Mouse (Mus musculus) forebrain, embryonic 12.5 days (tissue): ENCODE data around the gene Plod2. TPM values are rescaled to one million over a fixed set of nuclear protein-coding genes. Genes with fewer than 3 reads are reported as not detected.

Source experiments
- ATAC-seq: fragments of 200-750 bp; cut with Nextera tagmentation; 2 replicates; pipeline ENCODE4 v1.8.0; 2017; ENCODE audit warnings: moderate TSS enrichment; ENCODE audit not compliant: low FRiP score
- H3K27ac ChIP-seq: fragments of 300-500 bp; sonication (generic); 2 replicates; pipeline ENCODE4 v1.5.1; 2016; ENCODE audit warnings: mild to moderate bottlenecking
- H3K27me3 ChIP-seq: fragments of 300-500 bp; sonication (generic); 2 replicates; pipeline ENCODE4 v1.6.1; 2016; ENCODE audit warnings: mild to moderate bottlenecking
- H3K36me3 ChIP-seq: fragments of 300-500 bp; sonication (generic); replicated peaks from 2 replicates; pipeline ENCODE4 v1.6.1; 2016; ENCODE audit warnings: mild to moderate bottlenecking
- H3K4me1 ChIP-seq: fragments of 300-500 bp; sonication (generic); 2 replicates; pipeline ENCODE4 v1.6.1; 2016
- H3K4me2 ChIP-seq: fragments of 300-500 bp; sonication (generic); 2 replicates; pipeline ENCODE4 v1.6.1; 2016; ENCODE audit warnings: mild to moderate bottlenecking, moderate library complexity
- H3K4me3 ChIP-seq: fragments of 300-500 bp; sonication (generic); replicated peaks from 2 replicates; pipeline ENCODE4 v1.5.1; 2016; ENCODE audit warnings: mild to moderate bottlenecking
- H3K9ac ChIP-seq: fragments of 300-500 bp; sonication (generic); 2 replicates; pipeline ENCODE4 v1.6.1; 2016; ENCODE audit warnings: mild to moderate bottlenecking
- H3K9me3 ChIP-seq: fragments of 300-500 bp; sonication (generic); 2 replicates; pipeline ENCODE4 v1.6.1; 2016
- WGBS: fragments of 180-500 bp; shearing (Covaris S2); methylation state at CpG from one replicate; pipeline ENCODE4 v1.1.7; 2016; 5-methylcytosine and 5-hydroxymethylcytosine counted together
- polyA plus RNA-seq: library from polyadenylated mRNA; unstranded; fragments of >200 nt; fragmentation: Nextera tagmentation; extraction: Ambion mirVana; gene quantifications from 2 replicates; pipeline ENCODE4 v1.2.1, GENCODE M21; 2016

Plod2 gene
- polyA plus RNA-seq, 1 experiment from 2014 or later, result 23.6 TPM

DNA sequence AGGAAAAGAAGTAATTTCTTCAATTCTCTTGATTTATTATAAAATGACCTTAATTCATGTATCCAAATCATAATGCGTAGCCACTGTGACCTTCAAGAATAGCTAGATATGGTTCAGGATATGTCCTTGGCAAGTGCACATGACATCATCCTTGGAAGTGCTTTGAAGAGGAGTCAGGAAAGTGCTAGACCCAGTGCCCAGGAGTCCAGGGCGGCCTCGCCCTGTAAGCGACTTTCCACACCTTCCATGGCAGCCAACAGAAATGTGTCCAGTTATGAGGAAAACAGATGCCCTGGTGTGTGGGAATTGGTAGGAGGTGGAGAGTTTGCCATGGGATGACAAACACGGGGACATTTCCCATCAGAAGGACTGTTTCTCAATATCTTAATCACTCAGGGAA lies 47.0 kb downstream of the Plod2 start:
- Histone ChIP-seq H3K27ac (no peak overlapping the region), H3K36me3 (peaks cover 32% of the 10 kb centered on the region), H3K4me3 (no peak overlapping the region), H3K9me3 (no peaks in the 10 kb centered on the region), H3K4me2 (no peak overlapping the region), H3K9ac (no peak overlapping the region), H3K4me1 (peaks cover 2% of the 10 kb centered on the region; the same call in 1 of the 2 replicates), H3K27me3 (no peaks in the 10 kb centered on the region)
- 88% methylated on average over 5 of the region's 5 CpGs for WGBS
- no peak for ATAC-seq

DNA sequence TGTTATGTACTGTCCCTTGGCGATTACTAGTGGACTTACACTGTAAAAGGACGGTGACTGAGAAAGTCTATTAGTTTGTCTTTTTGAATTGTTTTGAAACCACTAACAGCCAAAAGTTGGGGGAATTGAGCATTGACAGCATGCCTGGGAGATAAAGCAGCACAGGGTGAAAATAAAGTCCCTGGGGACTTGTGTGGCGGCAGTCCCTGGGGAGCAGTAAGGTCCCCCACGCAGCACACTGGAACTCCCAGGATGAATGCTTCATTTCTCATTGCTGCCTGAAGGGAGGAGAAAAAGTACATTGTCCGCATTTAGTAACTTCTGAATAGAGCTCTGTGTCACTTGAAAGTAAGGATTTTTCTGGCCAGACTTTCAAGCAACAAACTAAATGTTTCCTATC lies 49.5 kb downstream of the Plod2 start:
- no peak overlapping the region for H3K27ac ChIP-seq
- peaks cover 26% of the 10 kb centered on the region for H3K36me3 ChIP-seq
- H3K4me2 ChIP-seq, result no peak overlapping the region
- ATAC-seq, result no peak
- WGBS, result 62% methylated on average over 5 of the region's 5 CpGs
- H3K4me1 ChIP-seq, result peaks cover 2% of the 10 kb centered on the region; the same call in 1 of the 2 replicates
- no peaks in the 10 kb centered on the region for H3K9me3 ChIP-seq
- H3K27me3 ChIP-seq, result no peaks in the 10 kb centered on the region
- H3K4me3 ChIP-seq, result no peak overlapping the region
- H3K9ac ChIP-seq, result no peak overlapping the region

DNA sequence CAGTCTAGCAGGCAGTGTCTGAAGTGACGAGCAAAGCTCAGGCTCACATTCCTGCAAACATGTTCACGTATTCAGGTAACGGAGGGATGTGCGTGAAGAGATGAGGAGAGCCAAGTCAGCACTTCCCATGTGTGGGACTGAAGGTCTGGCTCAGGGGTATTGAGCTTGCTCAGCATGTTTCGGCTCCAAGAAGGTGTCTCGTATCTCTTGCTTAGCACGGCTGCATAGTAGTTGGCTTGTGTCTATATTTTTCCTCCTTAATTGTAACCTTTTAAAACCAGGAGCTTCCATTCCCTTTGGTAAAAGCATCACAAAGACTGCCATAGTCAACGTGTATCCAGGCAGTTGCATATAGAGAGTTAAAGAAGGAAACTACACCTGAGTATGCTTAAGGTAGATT lies 50.7 kb downstream of the Plod2 start:
- Histone ChIP-seq H3K9ac (no peak overlapping the region), H3K27me3 (no peaks in the 10 kb centered on the region), H3K27ac (no peak overlapping the region), H3K36me3 (peaks cover 20% of the 10 kb centered on the region), H3K9me3 (no peaks in the 10 kb centered on the region), H3K4me3 (no peak overlapping the region), H3K4me2 (no peak overlapping the region), H3K4me1 (peaks cover 2% of the 10 kb centered on the region; the same call in 1 of the 2 replicates)
- no peak for ATAC-seq
- WGBS, result 92% methylated on average over 8 of the region's 8 CpGs

DNA sequence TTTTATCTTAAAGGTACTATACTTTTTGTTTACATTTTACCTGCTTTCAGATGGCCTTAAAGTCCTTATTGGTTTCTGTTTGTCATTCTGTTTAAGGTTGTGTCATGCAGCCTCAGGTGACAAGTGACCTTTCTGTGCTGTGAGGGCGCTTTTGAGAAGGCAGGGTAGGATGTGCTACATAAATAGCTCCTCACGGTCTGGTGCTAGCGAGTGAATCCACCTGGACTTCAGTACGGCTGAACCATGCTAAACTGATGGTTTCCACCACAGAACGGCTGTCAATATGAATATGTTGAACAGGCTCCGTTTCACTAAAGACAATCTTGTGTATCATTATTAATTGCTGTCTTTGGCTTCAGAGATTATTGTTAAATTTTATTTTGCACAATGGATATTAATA lies 52.5 kb downstream of the Plod2 start:
- Histone ChIP-seq H3K4me1 (peaks cover 2% of the 10 kb centered on the region; the same call in 1 of the 2 replicates), H3K4me3 (no peak overlapping the region)

DNA sequence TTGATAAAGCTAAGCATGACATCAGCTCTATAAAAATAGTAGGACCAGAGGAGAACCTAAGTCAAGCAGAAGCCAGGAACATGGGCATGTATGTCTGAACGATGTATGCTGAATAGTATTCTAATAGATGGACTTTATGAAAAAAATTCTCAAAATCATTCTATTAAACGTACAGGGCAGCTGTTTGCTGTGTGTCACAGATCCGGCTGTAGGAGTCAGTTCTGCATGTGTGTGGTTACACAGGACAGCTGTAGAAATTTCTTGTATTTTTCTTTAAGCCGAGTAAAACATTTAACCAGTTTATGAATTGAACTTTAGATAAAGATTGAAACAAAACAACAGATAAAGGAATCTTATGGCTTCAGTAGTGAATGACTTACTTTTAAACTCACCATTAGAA lies 53.3 kb downstream of the Plod2 start:
- Histone ChIP-seq H3K4me3 (no peak overlapping the region), H3K4me2 (no peak overlapping the region), H3K9me3 (no peaks in the 10 kb centered on the region), H3K9ac (no peak overlapping the region), H3K4me1 (peaks cover 2% of the 10 kb centered on the region; the same call in 1 of the 2 replicates), H3K27me3 (no peaks in the 10 kb centered on the region), H3K27ac (no peak overlapping the region), H3K36me3 (peaks cover 7% of the 10 kb centered on the region)
- WGBS, result 90% methylated on average over 4 of the region's 4 CpGs
- ATAC-seq, result no peak

More for the DNA sequence above, 52.5 kb downstream of the Plod2 start:
- no peak overlapping the region for H3K4me2 ChIP-seq
- H3K27ac ChIP-seq, result no peak overlapping the region
- no peak for ATAC-seq
- 85% methylated on average over 6 of the region's 6 CpGs for whole genome bisulfite sequencing
- H3K9ac ChIP-seq, result no peak overlapping the region
- no peaks in the 10 kb centered on the region for H3K27me3 ChIP-seq
- peaks cover 12% of the 10 kb centered on the region for H3K36me3 ChIP-seq
- no peaks in the 10 kb centered on the region for H3K9me3 ChIP-seq

DNA sequence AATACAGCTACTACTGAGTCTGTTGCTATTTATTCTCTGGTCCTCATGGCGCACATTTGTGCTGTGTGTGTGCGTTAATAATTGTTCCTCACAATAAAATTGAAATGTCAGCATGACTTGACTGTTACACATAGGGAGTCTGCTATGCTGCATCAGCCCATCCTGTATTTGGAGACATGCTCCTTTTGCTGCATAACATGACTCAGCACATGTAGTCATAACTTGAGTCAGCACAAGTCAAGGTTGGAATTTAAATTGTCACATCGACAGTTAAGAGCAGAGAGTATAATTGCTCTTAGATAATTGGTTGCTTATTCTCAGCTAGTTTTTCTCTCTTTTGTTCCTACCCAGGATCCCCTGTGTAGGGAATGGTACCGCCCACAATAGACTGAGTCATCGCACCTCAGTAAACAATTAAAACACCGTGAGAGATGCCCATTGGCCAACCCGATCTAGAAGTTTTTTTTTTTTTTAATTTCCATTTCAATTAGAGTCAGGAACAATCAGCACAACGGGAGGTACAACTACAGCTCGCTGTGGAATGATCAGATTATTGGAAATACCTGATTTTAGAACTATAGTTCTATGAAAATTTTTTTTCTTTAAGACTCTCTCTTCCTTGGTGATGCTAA lies 55.0 kb downstream of the Plod2 start:
- no peak overlapping the region for H3K4me3 ChIP-seq
- no peaks in the 10 kb centered on the region for H3K4me1 ChIP-seq
- peaks cover 11% of the 10 kb centered on the region for H3K36me3 ChIP-seq
- no peak for ATAC-seq
- no peak overlapping the region for H3K4me2 ChIP-seq
- no peak overlapping the region for H3K9ac ChIP-seq
- H3K27ac ChIP-seq, result no peak overlapping the region
- no peaks in the 10 kb centered on the region for H3K27me3 ChIP-seq
- WGBS, result 83% methylated on average over 9 of the region's 9 CpGs
- no peaks in the 10 kb centered on the region for H3K9me3 ChIP-seq

DNA sequence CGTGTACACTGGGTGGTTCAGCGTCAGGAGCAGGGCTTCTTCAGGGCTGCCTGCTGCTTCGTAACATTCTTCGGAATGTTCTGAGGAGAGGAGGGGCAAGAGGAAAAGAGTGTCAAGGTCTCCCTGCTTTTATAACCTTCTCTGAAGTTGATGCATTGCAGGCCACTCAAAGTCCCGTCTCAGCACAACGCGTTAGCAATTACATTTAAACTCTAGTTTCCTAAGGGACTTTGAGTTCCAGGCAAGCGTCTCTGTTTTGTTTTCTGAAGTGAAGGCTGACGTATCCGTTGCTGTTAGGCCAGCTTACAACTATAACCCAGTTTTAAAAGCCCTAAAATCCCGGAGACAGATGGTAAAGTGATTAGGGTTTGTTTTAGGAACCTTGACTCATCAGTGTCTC lies 55.8 kb downstream of the Plod2 start:
- H3K9ac ChIP-seq, result no peak overlapping the region
- no peaks in the 10 kb centered on the region for H3K9me3 ChIP-seq
- no peak overlapping the region for H3K27ac ChIP-seq
- ATAC-seq, result no peak
- 81% methylated on average over 11 of the region's 11 CpGs for WGBS
- H3K27me3 ChIP-seq, result no peaks in the 10 kb centered on the region
- no peaks in the 10 kb centered on the region for H3K4me1 ChIP-seq
- H3K4me3 ChIP-seq, result no peak overlapping the region
- H3K36me3 ChIP-seq, result peaks cover 9% of the 10 kb centered on the region
- no peak overlapping the region for H3K4me2 ChIP-seq

DNA sequence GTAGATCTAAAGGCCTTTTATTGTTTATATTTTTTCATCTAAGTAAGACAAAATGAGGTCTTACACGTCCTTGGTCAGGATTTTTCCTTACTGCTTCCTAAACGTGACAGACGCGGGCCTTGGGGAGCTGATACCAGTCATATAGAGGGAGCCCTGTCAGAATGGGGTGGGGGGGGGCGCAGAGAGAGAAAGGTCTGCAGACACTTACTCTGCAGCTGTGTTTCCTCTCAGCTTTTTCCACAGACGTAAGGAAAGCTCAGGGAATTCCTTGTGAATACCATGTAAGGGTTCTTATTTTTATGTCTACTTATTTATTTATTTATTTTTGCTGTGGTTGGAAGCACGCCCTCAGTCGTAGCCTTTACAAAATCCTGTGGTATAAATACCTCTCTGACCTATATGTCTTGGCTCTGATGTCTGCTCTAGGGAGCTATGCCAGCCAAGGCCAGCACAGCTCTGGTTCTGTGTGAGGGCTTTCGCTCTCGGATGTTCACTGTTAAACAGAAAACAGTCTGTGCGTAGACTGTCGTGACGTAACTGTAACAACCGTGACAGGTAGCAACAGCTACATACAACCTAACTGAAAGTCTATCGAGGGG lies 58.0 kb downstream of the Plod2 start:
- Histone ChIP-seq H3K4me3 (no peak overlapping the region), H3K27me3 (no peaks in the 10 kb centered on the region), H3K9ac (no peak overlapping the region), H3K36me3 (peaks cover 9% of the 10 kb centered on the region), H3K9me3 (no peaks in the 10 kb centered on the region), H3K4me1 (no peaks in the 10 kb centered on the region), H3K4me2 (no peak overlapping the region), H3K27ac (no peak overlapping the region)
- no peak for ATAC-seq
- WGBS, result 90% methylated on average over 15 of the region's 15 CpGs

DNA sequence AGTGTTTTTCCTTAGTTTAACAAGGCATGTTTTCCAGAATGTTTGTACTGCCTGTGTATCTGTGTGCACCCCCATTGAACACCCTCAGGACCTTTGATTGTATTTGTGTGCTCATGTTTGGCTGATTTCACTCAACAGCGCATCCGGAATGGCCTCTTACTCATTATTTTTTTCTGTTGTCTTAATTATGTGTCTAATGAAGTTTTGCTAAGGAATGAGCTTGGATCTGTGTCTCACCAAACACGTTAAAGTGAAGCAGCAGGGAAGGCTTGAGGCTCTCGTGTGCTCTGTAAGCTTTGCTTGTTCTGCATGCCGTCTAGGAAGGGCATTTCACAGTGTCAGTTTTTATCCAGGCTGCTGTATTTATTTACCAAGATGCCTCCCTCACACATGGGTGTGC lies 59.5 kb downstream of the Plod2 start:
- 69% methylated on average over 5 of the region's 5 CpGs for WGBS
- Histone ChIP-seq H3K36me3 (peaks cover 14% of the 10 kb centered on the region), H3K27ac (no peak overlapping the region), H3K4me1 (no peaks in the 10 kb centered on the region), H3K27me3 (no peaks in the 10 kb centered on the region), H3K4me3 (no peak overlapping the region), H3K9ac (no peak overlapping the region), H3K4me2 (no peak overlapping the region), H3K9me3 (no peaks in the 10 kb centered on the region)
- ATAC-seq, result no peak

DNA sequence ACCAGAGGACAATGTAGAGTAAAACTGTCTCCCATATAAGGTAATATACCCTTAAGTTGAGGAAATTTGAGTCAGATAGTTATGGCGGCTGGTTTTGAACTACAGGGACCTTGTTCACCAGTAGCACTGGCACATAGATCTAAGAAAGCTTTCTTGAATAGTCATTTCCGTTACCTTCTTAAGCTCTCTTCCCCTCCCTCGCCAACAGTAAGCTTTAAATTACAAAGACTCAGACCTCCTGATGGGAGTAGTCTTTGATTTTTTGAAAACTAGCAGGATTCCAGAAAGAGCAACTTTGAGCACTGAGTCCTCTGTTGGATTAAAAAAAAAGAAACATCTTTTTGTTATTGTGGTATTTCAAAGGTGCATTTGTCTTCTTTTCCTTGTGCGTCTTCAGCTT lies 61.5 kb downstream of the Plod2 start:
- Histone ChIP-seq H3K27ac (no peak overlapping the region), H3K9me3 (no peaks in the 10 kb centered on the region), H3K27me3 (no peaks in the 10 kb centered on the region), H3K4me3 (no peak overlapping the region), H3K4me1 (no peaks in the 10 kb centered on the region), H3K36me3 (0 out of 2 replicates have a peak, but pooled peaks cover 10% of the 10 kb centered on the region), H3K4me2 (no peak overlapping the region), H3K9ac (no peak overlapping the region)
- WGBS, result 49% methylated on average over 4 of the region's 4 CpGs
- no peak for ATAC-seq

DNA sequence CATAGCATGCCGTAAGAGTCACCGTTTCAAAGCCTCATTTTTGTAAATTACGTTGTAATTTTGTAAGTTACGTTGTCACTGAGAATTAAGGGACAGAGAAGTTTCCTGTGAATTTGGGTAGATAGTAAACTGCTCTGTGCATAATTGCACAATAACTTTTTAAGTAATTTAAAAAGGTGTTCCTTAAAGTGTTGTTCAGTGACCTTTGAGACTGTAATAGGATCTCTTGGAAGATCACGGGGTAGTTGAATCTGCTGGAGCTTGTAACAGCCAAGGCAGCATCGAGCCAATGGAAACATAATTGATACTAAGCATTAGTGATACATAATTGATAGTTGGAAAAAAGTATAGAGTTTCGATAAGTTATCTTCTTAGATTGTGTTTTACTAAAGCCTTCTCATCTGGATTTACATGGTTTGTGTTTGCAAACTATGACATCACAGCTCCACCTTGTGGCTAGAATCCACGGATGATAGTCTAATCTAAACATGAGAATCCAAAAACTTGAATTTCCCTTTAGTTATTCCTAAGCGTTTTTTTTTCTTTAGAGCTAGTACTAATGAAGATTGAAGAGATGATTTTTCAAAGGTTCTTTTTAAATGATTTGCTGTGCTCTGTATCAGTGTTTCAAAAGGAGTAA lies 68.7 kb downstream of the Plod2 start:
- no peaks in the 10 kb centered on the region for H3K27me3 ChIP-seq
- H3K4me3 ChIP-seq, result no peak overlapping the region
- no peak overlapping the region for H3K4me2 ChIP-seq
- H3K36me3 ChIP-seq, result no peaks in the 10 kb centered on the region
- no peak overlapping the region for H3K27ac ChIP-seq
- H3K9ac ChIP-seq, result no peak overlapping the region
- no peaks in the 10 kb centered on the region for H3K4me1 ChIP-seq
- no peak for ATAC-seq
- no peaks in the 10 kb centered on the region for H3K9me3 ChIP-seq
- 74% methylated on average over 9 of the region's 9 CpGs for WGBS

DNA sequence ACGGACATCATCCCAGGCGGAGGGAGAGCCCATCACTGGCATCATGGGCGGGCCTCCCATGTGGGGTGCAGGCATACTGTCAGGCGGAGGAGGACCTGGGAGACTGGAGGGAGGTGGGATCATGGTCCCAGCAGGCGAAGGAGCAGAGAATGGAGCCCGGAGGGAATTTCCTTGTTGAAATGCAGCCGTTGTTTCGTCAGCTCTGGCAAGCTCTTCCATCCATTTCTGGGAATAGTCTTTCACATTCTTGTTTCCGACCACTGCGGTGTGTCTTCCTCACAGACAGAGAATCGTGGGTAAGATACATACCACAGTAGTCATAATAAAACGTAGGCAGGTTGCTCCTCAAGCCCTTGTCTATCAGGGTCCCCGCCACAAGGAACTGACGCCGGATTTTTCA lies 70.6 kb downstream of the Plod2 start:
- no peaks in the 10 kb centered on the region for H3K9me3 ChIP-seq
- no peaks in the 10 kb centered on the region for H3K36me3 ChIP-seq
- WGBS, result 93% methylated on average over 15 of the region's 15 CpGs
- no peaks in the 10 kb centered on the region for H3K27me3 ChIP-seq
- H3K4me3 ChIP-seq, result no peak overlapping the region
- H3K4me2 ChIP-seq, result no peak overlapping the region
- H3K27ac ChIP-seq, result no peak overlapping the region
- H3K4me1 ChIP-seq, result no peaks in the 10 kb centered on the region
- no peak overlapping the region for H3K9ac ChIP-seq
- 0 out of 2 replicates have a peak, but pooled peaks have one; percentile 39 for ATAC-seq

DNA sequence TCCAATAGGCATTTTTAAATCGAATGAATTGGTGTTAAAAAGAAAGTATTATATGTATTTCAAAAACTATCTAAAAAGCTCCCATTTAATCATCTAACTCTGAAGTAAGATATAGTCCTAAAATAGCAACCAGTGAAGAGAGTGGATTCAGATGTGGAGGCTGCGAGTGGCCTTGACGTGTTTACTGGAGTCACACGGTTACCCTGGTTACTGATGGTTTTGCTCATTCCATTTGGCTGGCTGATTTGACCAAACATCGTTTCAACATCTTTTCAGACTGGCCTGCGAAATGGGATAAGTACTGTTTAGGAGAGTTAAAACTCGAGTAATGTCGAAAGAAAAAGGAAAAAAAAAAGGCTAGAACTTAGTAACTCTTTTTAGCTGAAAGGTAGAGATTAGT lies 71.2 kb downstream of the Plod2 start:
- Histone ChIP-seq H3K36me3 (no peaks in the 10 kb centered on the region), H3K9ac (no peak overlapping the region), H3K27ac (no peak overlapping the region), H3K27me3 (no peaks in the 10 kb centered on the region), H3K4me3 (no peak overlapping the region), H3K4me2 (no peak overlapping the region), H3K9me3 (no peaks in the 10 kb centered on the region), H3K4me1 (no peaks in the 10 kb centered on the region)
- 84% methylated on average over 8 of the region's 8 CpGs for WGBS
- no peak for ATAC-seq
